Mouse (Mus musculus) Patski (cell line): ENCODE measurements at regions not wholly inside any gene's neighbourhood (a gene's known extent, or its start where the extent isn't known, plus 50 kb on each side); places are given as distances from the start of the nearest gene placed in this dataset.

Source experiments
- ATAC-seq: fragments of 100-300 bp; one replicate; pipeline ENCODE4 v1.8.0; 2021
- CTCF ChIA-PET: fragments of 350-600 bp; sonication (Branson Sonifier 250); formaldehyde crosslinking; loops from one replicate; lab custom pipeline; 2022; ENCODE audit warnings: inconsistent platforms; lab: Charles Lee
- POLR2A ChIA-PET: fragments of 350-600 bp; sonication (Branson Sonifier 250); formaldehyde crosslinking; loops from one replicate; lab custom pipeline; 2022; ENCODE audit warnings: antibody characterized with exemption, inconsistent platforms; lab: Charles Lee
- DNase-seq: peaks from one replicate; pipeline ENCODE4 v3.0.0-alpha.2; 2011; ENCODE audit warnings: low read depth, low spot score
- H3K27me3 ChIP-seq: fragments of 371-371 bp; one replicate; pipeline ENCODE4 v1.5.1; 2021
- CTCF ChIP-seq: fragments of 100-300 bp; IDR thresholded peaks from one replicate; pipeline ENCODE4 v1.5.1; 2021
- in situ Hi-C: fragments of 300-500 bp; cut with MboI; formaldehyde crosslinking; loops from 3 replicates; pipeline ENCODE4 v1.11.1; 2018; ENCODE audit warnings: low pct_unique_long_range_greater_than_20kb, mixed read lengths

DNA sequence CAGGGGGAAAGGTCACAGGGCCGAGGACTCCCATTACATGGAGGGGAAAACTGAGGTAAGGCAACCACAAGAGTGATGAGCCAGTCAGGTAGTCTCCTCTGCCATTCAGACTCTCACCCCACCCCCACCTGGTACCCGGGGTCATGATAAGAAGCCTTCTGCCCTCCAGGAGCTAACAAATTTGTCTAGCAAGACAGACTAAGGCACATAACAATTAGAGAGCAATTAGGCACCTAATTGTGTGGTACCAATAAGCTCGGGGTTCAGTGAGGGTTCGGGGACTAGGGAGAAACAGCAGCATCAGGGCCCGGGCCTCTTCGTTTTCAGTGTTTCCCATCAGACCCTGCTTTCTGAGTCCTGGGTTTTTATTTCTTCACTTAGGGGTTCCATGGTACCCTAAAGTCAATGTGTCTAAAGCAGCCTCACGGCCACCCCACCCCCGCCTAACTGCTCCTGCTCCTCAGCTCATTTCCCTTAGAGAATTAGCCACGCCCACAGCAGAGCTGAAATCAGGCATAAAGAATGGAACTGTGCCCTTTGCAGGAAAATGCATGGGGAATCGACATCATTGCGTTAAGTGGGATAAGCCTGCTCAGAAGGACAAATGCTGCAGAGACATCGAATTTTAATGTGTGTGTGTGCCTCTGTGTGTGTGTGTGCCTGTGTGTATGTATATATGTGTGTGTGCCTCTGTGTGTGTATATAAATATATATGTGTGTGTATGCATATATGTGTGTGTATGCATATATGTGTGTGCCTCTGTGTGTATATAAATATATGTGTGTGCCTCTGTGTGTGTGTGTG, 249.3 kb downstream of the Cryba4 start:
- peaks cover 15% of the 10 kb centered on the region for H3K27me3 ChIP-seq
- DNase-seq (no peak), ATAC-seq (no peak)
- POLR2A ChIA-PET = interaction anchor here (0.5 kb wide), 1 partner anchor 50 kb away, joined by 3 read pairs; no protein-coding TSS in a partner anchor
- CTCF ChIA-PET = no interaction called here
- in situ Hi-C loops = no loop called here
- TF ChIP-seq CTCF = no peak

GRCm38 (mm10) chr5:112004041-112004440, 248.3 kb downstream of the Cryba4 start:
- TF ChIP-seq CTCF = no peak
- CTCF ChIA-PET = no interaction called here
- peaks cover 10% of the 10 kb centered on the region for H3K27me3 ChIP-seq
- POLR2A ChIA-PET = no interaction called here
- no peak for ATAC-seq
- in situ Hi-C loops = no loop called here
- no peak for DNase-seq

- ATAC-seq (no peak), DNase-seq (no peak)
- in situ Hi-C loops = no loop called here
- H3K27me3 ChIP-seq = no peaks in the 10 kb centered on the region
- POLR2A ChIA-PET = no interaction called here
- CTCF ChIA-PET = no interaction called here
- TF ChIP-seq CTCF = no peak
Measured at GRCm38 (mm10) chr5:112012505-112013164, 239.7 kb downstream of the Cryba4 start.

DNA sequence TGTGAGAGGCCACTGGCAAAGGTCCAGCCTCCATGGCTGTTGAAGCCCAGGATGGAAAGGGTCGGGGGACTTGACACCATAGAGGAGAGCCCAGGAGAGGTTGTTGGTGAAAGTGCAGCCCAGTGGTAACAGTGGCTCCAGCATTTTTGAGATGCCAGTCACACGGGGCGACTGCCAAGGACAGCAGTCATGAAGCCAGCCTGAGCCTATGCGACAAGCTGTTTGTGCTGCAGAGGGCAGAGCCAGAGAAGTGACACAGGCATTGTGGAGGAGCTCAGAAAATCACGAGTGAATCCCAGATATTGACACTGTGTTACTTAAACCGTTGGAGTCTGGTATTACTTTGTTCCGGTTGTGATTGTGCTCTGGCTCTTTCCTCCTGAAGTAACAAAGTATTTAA, 233.4 kb downstream of the Cryba4 start:
- no peaks in the 10 kb centered on the region for H3K27me3 ChIP-seq
- in situ Hi-C loops = no loop called here
- no peak for ATAC-seq
- ChIA-PET POLR2A (no interaction called here), CTCF (no interaction called here)
- no peak for DNase-seq
- no peak for TF ChIP-seq CTCF

- CTCF ChIA-PET = no interaction called here
- H3K27me3 ChIP-seq = no peaks in the 10 kb centered on the region
Measured at GRCm38 (mm10) chr5:112020882-112021281, 231.4 kb downstream of the Cryba4 start.

DNA sequence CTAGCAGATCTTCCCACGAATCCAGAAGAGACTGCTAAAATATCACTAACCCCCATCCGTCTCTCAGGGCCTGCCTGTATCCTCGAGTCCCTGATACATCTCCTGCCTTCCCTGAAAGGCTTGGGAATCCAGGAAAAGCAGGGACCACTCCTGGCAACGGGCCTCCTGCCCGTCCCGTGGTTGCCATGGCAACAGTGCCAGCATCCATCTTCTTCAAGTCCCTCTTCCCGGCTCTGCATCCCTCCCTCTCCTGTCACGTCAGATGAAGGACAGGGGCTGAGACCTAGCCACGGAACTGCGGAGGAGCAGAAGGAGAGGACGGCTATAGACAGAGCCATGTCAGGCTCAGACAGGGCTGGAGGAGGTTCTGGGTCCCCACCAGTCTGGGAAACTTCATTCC, 222.4 kb downstream of the Cryba4 start:
- no peak for TF ChIP-seq CTCF
- DNase-seq = no peak
- peaks cover 5% of the 10 kb centered on the region for H3K27me3 ChIP-seq
- in situ Hi-C loops = no loop called here
- ATAC-seq = no peak
- POLR2A ChIA-PET = no interaction called here
- CTCF ChIA-PET = no interaction called here

More at GRCm38 (mm10) chr5:112020882-112021281, 231.4 kb downstream of the Cryba4 start:
- POLR2A ChIA-PET = no interaction called here
- no peak for TF ChIP-seq CTCF
- in situ Hi-C loops = no loop called here
- ATAC-seq (no peak), DNase-seq (no peak)

GRCm38 (mm10) chr5:112032036-112032435, 220.3 kb downstream of the Cryba4 start:
- in situ Hi-C loops = no loop called here
- TF ChIP-seq CTCF = no peak
- ChIA-PET CTCF (no interaction called here), POLR2A (no interaction called here)
- peaks cover 10% of the 10 kb centered on the region for H3K27me3 ChIP-seq
- no peak for ATAC-seq
- no peak for DNase-seq

GRCm38 (mm10) chr5:112035426-112035825, 216.9 kb downstream of the Cryba4 start:
- DNase-seq (no peak), ATAC-seq (no peak)
- POLR2A ChIA-PET = no interaction called here
- in situ Hi-C loops = no loop called here
- TF ChIP-seq CTCF = no peak
- H3K27me3 ChIP-seq = peaks cover 20% of the 10 kb centered on the region
- CTCF ChIA-PET = no interaction called here

DNA sequence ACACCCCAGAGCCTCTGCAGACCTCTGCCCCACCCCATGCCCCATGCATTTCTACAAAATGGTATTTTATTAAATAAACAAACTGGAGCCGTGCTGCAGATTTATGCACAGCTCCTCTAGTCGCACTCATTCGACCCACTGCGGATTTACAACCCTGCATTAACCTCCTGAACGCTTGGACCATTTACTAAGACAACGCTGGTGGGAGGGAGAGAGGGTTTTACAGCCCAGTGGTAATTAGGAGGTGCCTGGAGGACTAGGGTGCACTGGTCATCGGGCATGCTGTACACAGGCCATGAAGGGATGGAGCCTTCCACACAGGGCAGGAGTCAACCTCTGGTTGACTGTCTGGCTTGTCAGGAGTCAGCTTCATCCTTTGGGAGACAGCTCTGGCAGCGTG, 215.2 kb downstream of the Cryba4 start:
- ChIA-PET POLR2A (no interaction called here), CTCF (no interaction called here)
- H3K27me3 ChIP-seq = peaks cover 20% of the 10 kb centered on the region
- no peak for TF ChIP-seq CTCF
- DNase-seq (no peak), ATAC-seq (no peak)
- in situ Hi-C loops = no loop called here

- ChIA-PET POLR2A (no interaction called here), CTCF (no interaction called here)
- H3K27me3 ChIP-seq = peaks cover 20% of the 10 kb centered on the region
- no peak for DNase-seq
- in situ Hi-C loops = no loop called here
- ATAC-seq = no peak
- no peak for TF ChIP-seq CTCF
Measured at GRCm38 (mm10) chr5:112039645-112040372, 212.5 kb downstream of the Cryba4 start.

DNA sequence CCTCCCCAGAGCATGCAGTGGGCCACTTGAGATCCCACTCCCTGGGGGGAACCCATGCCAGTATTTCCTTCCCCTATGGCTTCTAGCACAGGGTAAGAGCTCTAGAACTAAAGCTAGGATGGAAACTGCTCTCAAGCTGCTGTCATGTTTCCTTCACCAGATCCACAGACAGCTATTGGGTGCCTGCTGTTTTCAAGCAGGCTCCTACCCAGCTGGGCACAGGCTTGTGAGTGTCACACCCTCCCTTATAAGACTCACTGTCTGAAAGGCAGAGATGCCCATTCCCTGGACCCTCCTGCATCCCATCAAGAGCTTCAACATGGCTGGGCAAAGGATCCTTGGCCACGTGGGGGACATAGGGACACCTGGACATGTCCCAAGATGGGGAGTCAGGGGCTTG, 211.6 kb downstream of the Cryba4 start:
- peaks cover 19% of the 10 kb centered on the region for H3K27me3 ChIP-seq
- TF ChIP-seq CTCF = no peak

More for the DNA sequence above, 211.6 kb downstream of the Cryba4 start:
- CTCF ChIA-PET = no interaction called here
- DNase-seq = no peak
- no peak for ATAC-seq
- POLR2A ChIA-PET = no interaction called here
- in situ Hi-C loops = no loop called here
